ENCODE assay signal across 15 mouse cellular contexts in the genomic region with DNA sequence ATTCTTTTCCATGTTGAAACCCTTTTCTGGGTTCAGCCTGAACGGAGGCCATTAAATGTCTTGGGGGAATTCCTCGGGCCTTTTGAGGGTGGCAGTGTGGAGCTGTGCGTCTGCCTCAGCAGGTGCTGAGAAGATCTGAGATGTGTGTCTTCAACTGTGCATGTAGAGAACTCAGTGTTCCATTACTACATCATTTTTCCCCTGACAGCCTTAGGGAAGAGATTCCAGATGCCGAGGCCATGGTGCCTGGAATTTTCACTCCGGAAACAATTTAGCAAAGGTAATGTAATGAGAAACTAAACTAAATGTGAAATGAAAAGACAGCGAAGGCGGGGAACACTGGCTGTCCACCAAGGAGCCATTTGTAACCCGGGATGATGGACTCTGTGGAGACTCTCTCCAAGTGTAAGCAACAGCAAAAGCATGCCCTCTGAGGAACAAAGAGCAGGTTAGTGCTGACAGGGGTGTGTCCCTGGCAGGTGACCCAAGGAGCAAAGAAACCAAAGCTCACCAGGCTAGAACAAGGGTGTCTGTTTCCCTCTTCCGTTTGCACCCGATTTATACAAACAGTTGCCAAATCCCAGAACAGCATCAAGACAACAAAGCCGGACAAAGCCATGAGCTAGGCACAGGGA.
"Had no signal": no experiment of that assay in that cellular context is flagged by ENCODE, and none has a peak within 500 bp of the region (broad histone marks: within the 10 kb centered on the region; RNA-seq: fewer than 3 reads in every experiment).

No protein-coding gene starts in this region.

- ATAC-seq: midbrain, embryonic 16.5 days had no signal

- DNase-seq: layer of hippocampus, adult 9-11 months; layer of hippocampus, postnatal 36 days; lung, adult 2 months; lung, postnatal 10 days; lung, postnatal 4 days; right cerebral cortex, adult 18-20 months; spleen, adult 18-20 months; thymus, adult 18-20 months; thymus, postnatal 14 days had no signal

- H3K4me2 ChIP-seq: liver, embryonic 11.5 days; liver, embryonic 15.5 days; midbrain, embryonic 12.5 days; neural tube, embryonic 13.5 days had no signal

- H3K27me3 ChIP-seq: liver, embryonic 15.5 days; midbrain, embryonic 12.5 days; neural tube, embryonic 13.5 days had no signal

- H3K4me3 ChIP-seq: liver, embryonic 15.5 days; midbrain, embryonic 12.5 days; neural tube, embryonic 13.5 days had no signal

- H3K4me1 ChIP-seq: liver, embryonic 15.5 days; midbrain, embryonic 12.5 days; neural tube, embryonic 13.5 days had no signal

- H3K36me3 ChIP-seq: liver, embryonic 15.5 days; midbrain, embryonic 12.5 days; neural tube, embryonic 13.5 days had no signal

- H3K9me3 ChIP-seq: liver, embryonic 15.5 days; midbrain, embryonic 12.5 days; neural tube, embryonic 13.5 days had no signal

- H3K27ac ChIP-seq: kidney, postnatal 0 days; liver, embryonic 15.5 days; midbrain, embryonic 12.5 days; neural tube, embryonic 13.5 days had no signal

- H3K9ac ChIP-seq: liver, embryonic 15.5 days; midbrain, embryonic 12.5 days; neural tube, embryonic 13.5 days had no signal
